Mouse (Mus musculus) neural tube, embryonic 10.5 days (tissue): ENCODE measurements around the gene Capn10.

ENCODE experiments used
- DNase-seq: peaks from one replicate; pipeline ENCODE4 v3.0.0-alpha.2; 2017; ENCODE audit warnings: low spot score; ENCODE audit errors: extremely low spot score

Gene Capn10

GRCm38 (mm10) chr1:92972854-92973253, 38.7 kb downstream of the Capn10 start:
- DNase-seq, result no peak

GRCm38 (mm10) chr1:92976141-92976566, 42.0 kb downstream of the Capn10 start:
- DNase-seq, result no peak

GRCm38 (mm10) chr1:92978645-92979044, 44.5 kb downstream of the Capn10 start:
- DNase-seq, result no peak

GRCm38 (mm10) chr1:92979073-92979602, 45.0 kb downstream of the Capn10 start:
- no peak for DNase-seq

GRCm38 (mm10) chr1:92981056-92981845, 47.1 kb downstream of the Capn10 start:
- DNase-seq, result no peak

- no peak for DNase-seq
Observed at GRCm38 (mm10) chr1:92982931-92983605, 48.9 kb downstream of the Capn10 start.

- no peak for DNase-seq
Observed at GRCm38 (mm10) chr1:92984999-92985398, 50.8 kb downstream of the Capn10 start.

- no peak for DNase-seq
Observed at GRCm38 (mm10) chr1:92988894-92989293, 54.7 kb downstream of the Capn10 start.

- no peak for DNase-seq
Observed at GRCm38 (mm10) chr1:92989891-92990290, 55.7 kb downstream of the Capn10 start.

GRCm38 (mm10) chr1:92992214-92992855, 58.2 kb downstream of the Capn10 start:
- no peak for DNase-seq

GRCm38 (mm10) chr1:92992880-92993279, 58.7 kb downstream of the Capn10 start:
- DNase-seq, result no peak
